28 mouse cellular contexts compared by ENCODE assay signal in genomic region chr2:141212291-141212690, GRCm38 (mm10).
"Had no signal": no experiment of that assay in that cellular context is flagged by ENCODE, and none has a peak within 500 bp of the region (broad histone marks: within the 10 kb centered on the region; RNA-seq: fewer than 3 reads in every experiment).

No protein-coding gene starts in this region.

- H3K27ac ChIP-seq: embryonic facial prominence, embryonic 10.5 days; embryonic facial prominence, embryonic 12.5 days; embryonic facial prominence, embryonic 13.5 days; embryonic facial prominence, embryonic 15.5 days; forebrain, embryonic 10.5 days; forebrain, embryonic 12.5 days; forebrain, embryonic 13.5 days; forebrain, embryonic 15.5 days; gastrocnemius, adult 2 months; heart, adult 2 months had no signal

- H3K36me3 ChIP-seq: embryonic facial prominence, embryonic 10.5 days; embryonic facial prominence, embryonic 12.5 days; embryonic facial prominence, embryonic 13.5 days; embryonic facial prominence, embryonic 15.5 days; forebrain, embryonic 10.5 days; forebrain, embryonic 12.5 days; forebrain, embryonic 15.5 days had no signal

- DNase-seq: cerebellum, adult 8-10 months; cerebellum, adult 9-10 months; cerebellum, adult 9-11 months; cerebellum, postnatal 10 days; cerebellum, postnatal 14 days; cerebellum, postnatal 25 days; cerebellum, postnatal 36 days; embryo, embryonic 11 days; forebrain, postnatal 0 days; gastrocnemius, adult 2 months; gastrocnemius, postnatal 10 days; gastrocnemius, postnatal 14 days; gastrocnemius, postnatal 25 days; gastrocnemius, postnatal 36 days; heart, adult 11 months; heart, adult 18-20 months; heart, adult 2 months had no signal

- ATAC-seq: forebrain, embryonic 13.5 days; forebrain, embryonic 14.5 days; forebrain, embryonic 15.5 days; forebrain, embryonic 16.5 days; forebrain, postnatal 0 days had no signal

- H3K9me3 ChIP-seq: embryonic facial prominence, embryonic 10.5 days; embryonic facial prominence, embryonic 12.5 days; embryonic facial prominence, embryonic 13.5 days; embryonic facial prominence, embryonic 15.5 days; forebrain, embryonic 10.5 days; forebrain, embryonic 12.5 days; forebrain, embryonic 13.5 days; forebrain, embryonic 15.5 days had no signal

- H3K27me3 ChIP-seq: embryonic facial prominence, embryonic 12.5 days; embryonic facial prominence, embryonic 13.5 days; embryonic facial prominence, embryonic 15.5 days; forebrain, embryonic 12.5 days; forebrain, embryonic 13.5 days; forebrain, embryonic 15.5 days had no signal

- H3K4me3 ChIP-seq: embryonic facial prominence, embryonic 10.5 days; embryonic facial prominence, embryonic 12.5 days; embryonic facial prominence, embryonic 13.5 days; embryonic facial prominence, embryonic 15.5 days; erythroblast, embryonic 14.5 days; forebrain, embryonic 10.5 days; forebrain, embryonic 12.5 days; forebrain, embryonic 13.5 days; forebrain, embryonic 15.5 days; gastrocnemius, adult 2 months; heart, adult 2 months had no signal

- H3K4me1 ChIP-seq: embryonic facial prominence, embryonic 10.5 days; embryonic facial prominence, embryonic 12.5 days; embryonic facial prominence, embryonic 13.5 days; embryonic facial prominence, embryonic 15.5 days; forebrain, embryonic 10.5 days; forebrain, embryonic 12.5 days had no signal
